Mouse (Mus musculus) neural tube, embryonic 10.5 days (tissue): ENCODE results near the gene Prtn3.

Experiments used
- DNase-seq: peaks from one replicate; pipeline ENCODE4 v3.0.0-alpha.2; 2017; ENCODE audit warnings: low spot score; ENCODE audit errors: extremely low spot score

The Prtn3 gene

GRCm38 (mm10) chr10:79854801-79855541 is 19.3 kb upstream of the Prtn3 start:
- DNase-seq: no peak

- no peak for DNase-seq
Measured at GRCm38 (mm10) chr10:79855558-79856184, 18.6 kb upstream of the Prtn3 start.

GRCm38 (mm10) chr10:79856280-79856679 is 18.0 kb upstream of the Prtn3 start:
- DNase-seq: no peak

- DNase-seq: no peak
Measured at GRCm38 (mm10) chr10:79856704-79857451, 17.4 kb upstream of the Prtn3 start.

- DNase-seq: no peak
Measured at GRCm38 (mm10) chr10:79857452-79857811, 16.8 kb upstream of the Prtn3 start.

GRCm38 (mm10) chr10:79857894-79858293 is 16.4 kb upstream of the Prtn3 start:
- no peak for DNase-seq

- no peak for DNase-seq
Measured at GRCm38 (mm10) chr10:79858416-79859074, 15.7 kb upstream of the Prtn3 start.

- no peak for DNase-seq
Measured at GRCm38 (mm10) chr10:79859116-79859515, 15.2 kb upstream of the Prtn3 start.

- DNase-seq: no peak
Measured at GRCm38 (mm10) chr10:79860079-79860911, 14.0 kb upstream of the Prtn3 start.

- DNase-seq: no peak
Measured at GRCm38 (mm10) chr10:79861230-79862048, 12.8 kb upstream of the Prtn3 start.

GRCm38 (mm10) chr10:79862049-79862788 is 12.1 kb upstream of the Prtn3 start:
- DNase-seq: no peak

- DNase-seq: no peak
Measured at GRCm38 (mm10) chr10:79862925-79863324, 11.4 kb upstream of the Prtn3 start.

- no peak for DNase-seq
Measured at GRCm38 (mm10) chr10:79864351-79865188, 9.7 kb upstream of the Prtn3 start.

GRCm38 (mm10) chr10:79865189-79865601 is 9.1 kb upstream of the Prtn3 start:
- no peak for DNase-seq

GRCm38 (mm10) chr10:79865801-79866295 is 8.4 kb upstream of the Prtn3 start:
- DNase-seq: no peak

- no peak for DNase-seq
Measured at GRCm38 (mm10) chr10:79866601-79867000, 7.7 kb upstream of the Prtn3 start.

GRCm38 (mm10) chr10:79871845-79872244 is 2.4 kb upstream of the Prtn3 start:
- DNase-seq: no peak

- DNase-seq: no peak
Measured at GRCm38 (mm10) chr10:79872862-79873261, 1.4 kb upstream of the Prtn3 start.
